Mouse (Mus musculus) forebrain, embryonic 11.5 days (tissue): ENCODE results near the gene Ago4. TPM values are rescaled to one million over a fixed set of nuclear protein-coding genes. Genes with fewer than 3 reads are reported as not detected.
A peak's percentile ranks its signal among the peaks of the same experiment; 100 is the strongest.

Experiments used
- ATAC-seq: fragments of 200-750 bp; cut with Nextera tagmentation; replicated peaks from 2 replicates; pipeline ENCODE4 v1.8.0; 2017; ENCODE audit warnings: moderate TSS enrichment; ENCODE audit not compliant: low FRiP score
- DNase-seq: peaks from one replicate; pipeline ENCODE4 v3.0.0-alpha.2; 2017; ENCODE audit warnings: low spot score
- H3K27ac ChIP-seq: fragments of 300-500 bp; sonication (generic); 2 replicates; pipeline ENCODE4 v1.5.1; 2014; ENCODE audit warnings: low read depth, low read length
- H3K27me3 ChIP-seq: fragments of 300-500 bp; sonication (generic); 2 replicates; pipeline ENCODE4 v1.6.1; 2014; ENCODE audit warnings: mild to moderate bottlenecking, low read length, mixed read lengths; ENCODE audit not compliant: control insufficient read depth, insufficient read depth
- H3K36me3 ChIP-seq: fragments of 300-500 bp; sonication (generic); 2 replicates; pipeline ENCODE4 v1.6.1; 2014; ENCODE audit warnings: mild to moderate bottlenecking, low read length, moderate library complexity, mixed read lengths; ENCODE audit not compliant: control insufficient read depth, insufficient read depth
- H3K4me1 ChIP-seq: fragments of 300-500 bp; sonication (generic); replicated peaks from 2 replicates; pipeline ENCODE4 v1.6.1; 2014; ENCODE audit warnings: low read length, mixed read lengths; ENCODE audit not compliant: control insufficient read depth, insufficient read depth
- H3K4me2 ChIP-seq: fragments of 300-500 bp; sonication (generic); 2 replicates; pipeline ENCODE4 v1.6.1; 2014; ENCODE audit warnings: low read depth, mild to moderate bottlenecking, low read length, moderate library complexity, mixed read lengths; ENCODE audit not compliant: severe bottlenecking
- H3K4me3 ChIP-seq: fragments of 300-500 bp; sonication (generic); 2 replicates; pipeline ENCODE4 v1.5.1; 2014; ENCODE audit warnings: low read depth, low read length
- H3K9ac ChIP-seq: fragments of 300-500 bp; sonication (generic); 2 replicates; pipeline ENCODE4 v1.6.1; 2014; ENCODE audit warnings: low read length
- H3K9me3 ChIP-seq: fragments of 300-500 bp; sonication (generic); 2 replicates; pipeline ENCODE4 v1.6.1; 2016; ENCODE audit warnings: low read length, mixed read lengths; ENCODE audit not compliant: control insufficient read depth
- WGBS: fragments of 180-500 bp; shearing (Covaris S2); extraction: QIAGEN DNeasy Blood & Tissue Kit; methylation state at CpG from one replicate; pipeline ENCODE4 v1.1.7; 2014; 5-methylcytosine and 5-hydroxymethylcytosine counted together
- polyA plus RNA-seq: library from polyadenylated mRNA; unstranded; fragments of >200 nt; fragmentation: Nextera tagmentation; extraction: Ambion mirVana; gene quantifications from 2 replicates; pipeline ENCODE4 v1.2.1, GENCODE M21; 2014

Gene Ago4
- 3.4 and 3.6 TPM in 2 replicates for polyA plus RNA-seq

GRCm38 (mm10) chr4:126532827-126533728, at the start of gene Ago4:
Gene Ago4 (minus strand): TSS chr4:126533472.
- peak within 1 kb of the TSS; percentile 98 for H3K4me3 ChIP-seq
- peak; percentile 89 for DNase-seq
- H3K27ac ChIP-seq: peak within 1 kb of the TSS; percentile 43; the same call in 1 of the 2 replicates
- peak within 1 kb of the TSS; percentile 89 for H3K9ac ChIP-seq
- under 1% methylated on average over 88 of the region's 120 CpGs for WGBS
- no peaks in the 10 kb centered on the region for H3K36me3 ChIP-seq
- H3K4me2 ChIP-seq: peak within 1 kb of the TSS; percentile 64
- H3K4me1 ChIP-seq: 0 out of 2 replicates have a peak, but pooled peaks cover 3% of the 10 kb centered on the region
- peak; percentile 91 for ATAC-seq
- no peaks in the 10 kb centered on the region; the same call in 1 of the 2 replicates for H3K27me3 ChIP-seq
- H3K9me3 ChIP-seq: no peaks in the 10 kb centered on the region

- Histone ChIP-seq H3K4me1 (no peaks in the 10 kb centered on the region), H3K27me3 (no peaks in the 10 kb centered on the region), H3K4me3 (no peak overlapping the region), H3K9me3 (no peaks in the 10 kb centered on the region), H3K9ac (no peak overlapping the region), H3K27ac (no peak overlapping the region), H3K4me2 (no peak overlapping the region), H3K36me3 (peaks cover 22% of the 10 kb centered on the region)
- ATAC-seq (no peak), DNase-seq (no peak)
- WGBS: 80% methylated on average over 2 of the region's 2 CpGs
These were observed 45.8 kb upstream of the Ago4 start for GRCm38 (mm10) chr4:126579077-126579476.

GRCm38 (mm10) chr4:126577920-126578319, 44.6 kb upstream of the Ago4 start:
- Histone ChIP-seq H3K27ac (no peak overlapping the region), H3K36me3 (peaks cover 30% of the 10 kb centered on the region), H3K27me3 (no peaks in the 10 kb centered on the region), H3K9me3 (no peaks in the 10 kb centered on the region), H3K4me3 (no peak overlapping the region), H3K9ac (no peak overlapping the region), H3K4me1 (no peaks in the 10 kb centered on the region), H3K4me2 (no peak overlapping the region)
- DNase-seq (no peak), ATAC-seq (no peak)
- 92% methylated on average over 3 of the region's 3 CpGs for WGBS

- 96% methylated on average over 5 of the region's 5 CpGs for WGBS
- no peak overlapping the region for H3K27ac ChIP-seq
- DNase-seq: no peak
- H3K36me3 ChIP-seq: peaks cover 36% of the 10 kb centered on the region
- ATAC-seq: no peak
- H3K9ac ChIP-seq: no peak overlapping the region
- no peaks in the 10 kb centered on the region for H3K9me3 ChIP-seq
- H3K4me1 ChIP-seq: no peaks in the 10 kb centered on the region
- H3K4me3 ChIP-seq: no peak overlapping the region
- no peaks in the 10 kb centered on the region for H3K27me3 ChIP-seq
- H3K4me2 ChIP-seq: no peak overlapping the region
These were observed 43.0 kb upstream of the Ago4 start for GRCm38 (mm10) chr4:126576281-126576680.

- 95% methylated on average over 3 of the region's 3 CpGs for WGBS
- Histone ChIP-seq H3K27me3 (no peaks in the 10 kb centered on the region), H3K27ac (no peak overlapping the region), H3K4me3 (no peak overlapping the region), H3K9me3 (no peaks in the 10 kb centered on the region), H3K4me2 (no peak overlapping the region), H3K9ac (no peak overlapping the region), H3K4me1 (no peaks in the 10 kb centered on the region), H3K36me3 (peaks cover 34% of the 10 kb centered on the region)
- ATAC-seq: no peak
- DNase-seq: no peak
These were observed 36.5 kb upstream of the Ago4 start for GRCm38 (mm10) chr4:126569783-126570182.

GRCm38 (mm10) chr4:126567243-126567642, 34.0 kb upstream of the Ago4 start:
- Histone ChIP-seq H3K4me2 (no peak overlapping the region), H3K9me3 (no peaks in the 10 kb centered on the region), H3K36me3 (peaks cover 18% of the 10 kb centered on the region; the same call in 1 of the 2 replicates), H3K9ac (no peak overlapping the region), H3K27me3 (no peaks in the 10 kb centered on the region), H3K4me3 (no peak overlapping the region), H3K4me1 (no peaks in the 10 kb centered on the region), H3K27ac (no peak overlapping the region)
- WGBS: 94% methylated on average over 4 of the region's 4 CpGs
- DNase-seq (no peak), ATAC-seq (no peak)

- Histone ChIP-seq H3K36me3 (peaks cover 19% of the 10 kb centered on the region), H3K9ac (no peak overlapping the region), H3K27me3 (no peaks in the 10 kb centered on the region), H3K4me3 (no peak overlapping the region), H3K9me3 (no peaks in the 10 kb centered on the region), H3K4me1 (no peaks in the 10 kb centered on the region), H3K4me2 (no peak overlapping the region), H3K27ac (no peak overlapping the region)
- DNase-seq (no peak), ATAC-seq (no peak)
- WGBS: 96% methylated on average over 6 of the region's 6 CpGs
These were observed 30.5 kb upstream of the Ago4 start for GRCm38 (mm10) chr4:126563798-126564197.

- peak within 1 kb of the TSS; percentile 79 for H3K9ac ChIP-seq
- H3K4me1 ChIP-seq: peaks cover 2% of the 10 kb centered on the region; the same call in 1 of the 2 replicates
- peak; percentile 96 for ATAC-seq
- H3K27me3 ChIP-seq: no peaks in the 10 kb centered on the region
- H3K4me2 ChIP-seq: peak within 1 kb of the TSS; percentile 69
- peak within 1 kb of the TSS; percentile 82 for H3K27ac ChIP-seq
- 2% methylated on average over 53 of the region's 54 CpGs for WGBS
- peak within 1 kb of the TSS; percentile 68 for H3K4me3 ChIP-seq
- H3K9me3 ChIP-seq: no peaks in the 10 kb centered on the region
- DNase-seq: peak; percentile 95
- peaks cover 6% of the 10 kb centered on the region for H3K36me3 ChIP-seq
These were observed 23.8 kb upstream of the Ago4 start, which contains the start of gene Clspn for GRCm38 (mm10) chr4:126556809-126557711. Gene Clspn (plus strand): TSS chr4:126556935.
